Mouse (Mus musculus) myocyte (in vitro differentiated cells): ENCODE data around the gene B4galnt1.

ENCODE experiments used
- POLR2A ChIP-seq: IDR thresholded peaks from one replicate; pipeline ENCODE4 v1.6.1; 2011; ENCODE audit warnings: low read depth, mild to moderate bottlenecking, control low read depth, moderate library complexity; ENCODE audit not compliant: insufficient read length
- POLR2AphosphoS2 ChIP-seq: IDR thresholded peaks from one replicate; pipeline ENCODE4 v1.6.1; 2011; ENCODE audit warnings: low read depth, control low read depth; ENCODE audit not compliant: insufficient read length
- REST ChIP-seq: IDR thresholded peaks from one replicate; pipeline ENCODE4 v1.6.1; 2011; ENCODE audit warnings: mild to moderate bottlenecking, control low read depth, moderate library complexity; ENCODE audit not compliant: insufficient read depth, insufficient read length
- TCF12 ChIP-seq: IDR thresholded peaks from one replicate; pipeline ENCODE4 v1.6.1; 2011; ENCODE audit warnings: mild to moderate bottlenecking, control low read depth; ENCODE audit not compliant: poor library complexity, insufficient read depth, severe bottlenecking

GRCm38 (mm10) chr10:127136510-127136909 lies 28.5 kb upstream of the B4galnt1 start:
- TF ChIP-seq REST (no peak), POLR2A (no peak), TCF12 (no peak), POLR2AphosphoS2 (no peak)
